Mouse (Mus musculus): Measurements from ENCODE around the gene Prr3. TPM values are rescaled to one million over a fixed set of nuclear protein-coding genes. Genes with fewer than 3 reads are reported as not detected.
A peak's percentile ranks its signal among the peaks of the same experiment; 100 is the strongest.
"Not testable (repeated sequence)": the region's sequence is repeated elsewhere in the genome, so short reads cannot be mapped to it uniquely, and the experiment has no call there.

Gene Prr3
- 10 to 100 TPM; 13.6 to 17.6 TPM for polyA plus RNA-seq (2017; shearing (Covaris generic))

- peak; percentile 71 for ATAC-seq
Measured at GRCm38 (mm10) chr17:35979401-35980362, at the start of gene Prr3, which contains the start of gene Gnl1. Prr3 (minus strand) TSS chr17:35980236. Gnl1 (plus strand) TSS chr17:35979851.

GRCm38 (mm10) chr17:36028879-36029619 is 49.0 kb upstream of the Prr3 start:
- ATAC-seq: no peak

GRCm38 (mm10) chr17:36027663-36028062 is 47.6 kb upstream of the Prr3 start:
- no peak for ATAC-seq

GRCm38 (mm10) chr17:36025901-36026300 is 45.9 kb upstream of the Prr3 start:
- ATAC-seq: no peak

- ATAC-seq: no peak
Measured at GRCm38 (mm10) chr17:36025197-36025596, 45.2 kb upstream of the Prr3 start.

- ATAC-seq: peak; percentile 59
Measured at GRCm38 (mm10) chr17:36023710-36024654, 43.9 kb upstream of the Prr3 start.

- ATAC-seq: no peak
Measured at GRCm38 (mm10) chr17:36022922-36023321, 42.9 kb upstream of the Prr3 start.

- no peak for ATAC-seq
Measured at GRCm38 (mm10) chr17:36022098-36022497, 42.1 kb upstream of the Prr3 start.

GRCm38 (mm10) chr17:36021309-36021708 is 41.3 kb upstream of the Prr3 start:
- ATAC-seq: no peak

GRCm38 (mm10) chr17:36020191-36021073 is 40.4 kb upstream of the Prr3 start, which contains the start of gene H2-T24:
H2-T24 (minus strand) TSS chr17:36020560.
- ATAC-seq: peak; percentile 76

GRCm38 (mm10) chr17:36019519-36019918 is 39.5 kb upstream of the Prr3 start:
- ATAC-seq: no peak

GRCm38 (mm10) chr17:36018979-36019378 is 38.9 kb upstream of the Prr3 start:
- no peak for ATAC-seq

GRCm38 (mm10) chr17:36017046-36017445 is 37.0 kb upstream of the Prr3 start:
- ATAC-seq: no peak

GRCm38 (mm10) chr17:36014977-36015376 is 34.9 kb upstream of the Prr3 start:
- no peak for ATAC-seq

GRCm38 (mm10) chr17:36004409-36004808 is 24.4 kb upstream of the Prr3 start:
- ATAC-seq: not testable (repeated sequence)

GRCm38 (mm10) chr17:36003331-36003730 is 23.3 kb upstream of the Prr3 start:
- ATAC-seq: no peak

GRCm38 (mm10) chr17:36001966-36002365 is 21.9 kb upstream of the Prr3 start:
- no peak for ATAC-seq

GRCm38 (mm10) chr17:36001121-36001897 is 21.3 kb upstream of the Prr3 start:
- ATAC-seq: peak; percentile 26

GRCm38 (mm10) chr17:36000349-36000748 is 20.3 kb upstream of the Prr3 start:
- no peak for ATAC-seq

GRCm38 (mm10) chr17:35999356-35999755 is 19.3 kb upstream of the Prr3 start:
- ATAC-seq: peak; percentile 53
